Mouse (Mus musculus) lung, adult 18-20 months (tissue): ENCODE measurements at regions not wholly inside any gene's neighbourhood (a gene's known extent, or its start where the extent isn't known, plus 50 kb on each side); places are given as distances from the start of the nearest gene placed in this dataset.

ENCODE experiments used
- DNase-seq, 2 experiments: peaks; one replicate each; pipeline ENCODE4 v3.0.0; 2022; ENCODE audit warnings: mixed read lengths in 2 of 2

DNA sequence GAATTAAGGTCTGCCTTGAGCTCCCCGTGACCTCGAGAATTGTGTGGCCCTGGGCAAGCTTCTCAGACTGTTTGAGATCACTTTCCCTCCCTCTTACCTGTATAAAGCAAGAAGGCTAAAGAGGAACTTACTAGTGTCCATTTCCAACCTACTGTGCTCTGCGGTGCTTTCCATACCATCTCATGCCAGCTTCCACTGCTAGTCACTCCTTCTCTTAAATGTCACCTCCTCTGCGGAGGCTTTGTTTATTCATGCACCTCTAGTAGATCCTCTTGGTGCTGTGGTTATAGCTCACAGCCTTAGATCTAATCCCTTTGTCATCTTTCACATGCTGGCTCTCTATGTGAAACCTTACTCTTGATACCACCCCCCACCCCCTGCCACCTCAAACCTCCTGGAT lies 2310.3 kb upstream of the Lrrc6 start:
- no peak for DNase-seq

DNA sequence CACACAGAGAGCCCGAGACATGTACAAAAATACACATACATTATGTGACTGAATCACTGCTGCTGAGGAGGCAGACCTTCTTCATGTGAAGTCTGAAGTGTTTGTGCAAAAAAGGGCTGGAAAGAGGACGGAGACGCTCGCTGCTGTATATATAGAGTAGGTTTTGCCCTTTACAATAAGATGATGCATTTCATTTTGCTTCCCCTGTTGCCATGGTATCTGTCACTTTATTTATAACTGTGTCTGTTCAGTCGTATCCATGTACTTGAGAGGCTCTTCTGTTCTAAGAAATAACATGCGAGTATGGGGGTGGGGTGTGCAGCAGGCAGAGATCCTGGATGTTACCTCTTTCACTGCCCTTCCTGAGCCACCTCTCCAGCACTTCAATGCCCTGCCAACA lies 2309.9 kb upstream of the Lrrc6 start:
- no peak for DNase-seq

DNA sequence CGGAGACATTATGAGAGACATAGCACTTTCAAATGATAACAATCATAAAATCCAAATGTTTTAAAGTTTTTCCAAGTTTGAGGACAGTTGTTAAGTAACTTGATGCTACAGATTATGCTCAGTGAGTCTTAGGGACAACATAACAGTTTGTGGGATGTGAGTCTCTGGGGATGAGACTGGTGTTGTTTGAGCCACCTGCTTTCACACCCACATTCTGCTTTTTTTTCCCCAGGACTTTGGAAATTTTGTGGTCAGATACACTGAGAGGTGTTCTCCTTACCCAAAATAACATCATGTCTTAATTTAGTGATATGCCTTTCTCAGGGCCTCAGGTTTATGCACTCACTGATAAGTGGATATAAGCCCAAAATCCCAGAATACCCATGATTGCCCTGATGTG lies 2307.5 kb upstream of the Lrrc6 start:
- no peak for DNase-seq

DNA sequence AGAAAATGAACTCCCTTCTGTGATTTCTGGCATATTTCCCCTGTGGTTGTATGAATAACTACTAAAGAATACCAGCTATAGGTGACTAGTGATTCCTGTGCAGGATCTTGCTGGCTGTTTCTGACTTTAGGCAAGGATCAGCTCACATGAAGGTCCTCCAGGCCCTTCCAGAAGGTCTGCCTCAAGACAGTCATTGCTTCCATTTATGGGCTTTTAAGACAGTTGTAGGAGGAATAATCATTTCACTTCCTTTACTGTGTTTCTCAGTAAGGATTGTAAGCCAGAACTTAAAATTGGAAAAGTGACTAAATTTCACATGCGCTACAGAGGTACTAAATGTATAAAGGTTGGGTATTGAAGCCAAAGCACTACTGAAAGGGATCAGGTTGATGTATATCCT lies 2303.5 kb upstream of the Lrrc6 start:
- no peak for DNase-seq

DNA sequence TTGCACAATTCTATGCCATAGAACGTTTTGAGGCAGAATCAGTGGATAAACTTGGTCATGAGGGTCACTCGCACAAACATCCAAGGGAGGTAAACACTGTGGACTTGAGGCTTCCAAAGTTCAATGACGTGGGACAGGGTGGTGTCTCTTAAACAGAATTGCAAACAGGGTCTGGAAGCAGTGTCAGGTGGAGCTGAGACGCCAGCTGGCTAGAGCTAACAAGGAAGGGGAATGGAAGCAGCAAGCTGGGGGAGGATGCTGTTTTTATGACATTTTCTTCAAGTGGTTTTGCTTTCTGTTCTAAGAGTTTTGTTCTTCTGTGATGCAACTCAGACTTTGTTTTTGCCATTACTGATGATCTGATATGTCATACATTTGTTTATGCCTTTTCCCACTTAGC lies 2301.1 kb upstream of the Lrrc6 start:
- no peak for DNase-seq

DNA sequence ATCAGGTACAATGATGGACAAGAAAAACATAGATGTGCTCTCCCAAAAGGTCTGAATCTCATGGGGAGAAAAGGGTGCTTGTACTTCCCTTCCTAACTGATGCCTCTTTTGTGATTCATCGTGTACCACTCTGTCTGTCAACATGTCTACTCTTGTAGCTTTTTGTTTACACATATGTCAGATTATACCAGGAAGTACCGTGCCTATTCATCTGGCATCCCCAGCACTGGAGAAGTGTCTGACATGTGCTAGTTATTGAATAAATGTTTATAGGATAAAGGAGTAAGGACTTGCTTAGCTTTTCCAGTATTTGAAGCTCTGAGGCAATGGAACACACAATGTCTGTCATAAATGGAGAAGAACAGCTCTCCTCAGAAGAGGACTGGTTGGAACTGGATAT lies 2296.7 kb upstream of the Lrrc6 start:
- DNase-seq: no peak

DNA sequence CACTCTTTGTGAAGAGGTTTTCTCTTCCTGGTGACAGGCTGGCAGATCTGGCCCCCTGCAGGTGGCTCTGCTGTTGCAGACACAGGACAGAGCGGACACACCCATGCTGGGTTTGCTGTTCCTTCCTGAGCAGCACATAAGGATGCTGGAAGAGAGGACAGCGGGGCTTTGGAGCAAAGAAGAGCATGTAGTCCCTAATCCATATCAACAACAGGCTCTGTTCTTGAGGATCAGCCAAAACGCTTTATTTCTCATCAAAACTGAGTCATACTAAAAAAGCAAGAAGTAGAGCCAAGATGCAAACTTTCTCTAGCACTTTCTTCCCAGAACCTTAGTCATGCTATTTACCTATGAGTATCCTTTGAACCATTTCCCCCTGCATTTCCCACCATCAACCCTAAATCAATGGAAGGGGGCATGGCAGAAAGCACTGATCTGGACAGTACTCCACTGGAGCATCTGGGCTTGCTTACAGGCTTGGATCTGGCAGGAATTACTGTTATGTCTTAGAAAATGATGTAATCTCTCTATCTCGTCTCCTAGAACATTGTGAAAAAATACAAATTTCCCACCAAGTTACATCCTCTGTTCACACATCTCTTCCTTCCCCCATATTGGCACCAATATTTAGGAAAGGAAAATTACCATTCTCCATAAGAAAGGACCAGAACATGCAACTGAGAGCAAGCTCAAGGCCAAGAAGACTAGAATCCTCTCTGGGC lies 2294.7 kb upstream of the Lrrc6 start:
- peak in 1 of 2 experiments; percentile 0 for DNase-seq

DNA sequence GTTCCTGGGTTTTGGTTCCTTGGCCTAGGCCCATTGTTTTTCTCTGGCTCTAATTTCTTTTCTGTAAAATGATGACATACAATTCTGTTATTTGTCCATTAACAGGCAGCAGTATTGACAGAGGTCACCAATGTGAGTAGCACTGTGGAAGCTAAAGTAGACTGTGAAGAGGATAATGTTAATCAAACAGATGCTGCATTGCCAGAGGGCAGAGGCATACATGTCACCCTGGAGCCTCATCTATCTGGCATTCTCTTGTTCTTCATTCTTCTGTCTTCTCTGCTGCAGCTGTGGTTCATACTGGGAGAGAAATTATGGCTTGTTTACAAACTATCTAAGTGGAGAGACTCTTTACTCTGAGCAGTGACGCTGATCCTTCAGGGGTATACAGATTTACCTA lies 2259.2 kb upstream of the Lrrc6 start:
- no peak for DNase-seq

DNA sequence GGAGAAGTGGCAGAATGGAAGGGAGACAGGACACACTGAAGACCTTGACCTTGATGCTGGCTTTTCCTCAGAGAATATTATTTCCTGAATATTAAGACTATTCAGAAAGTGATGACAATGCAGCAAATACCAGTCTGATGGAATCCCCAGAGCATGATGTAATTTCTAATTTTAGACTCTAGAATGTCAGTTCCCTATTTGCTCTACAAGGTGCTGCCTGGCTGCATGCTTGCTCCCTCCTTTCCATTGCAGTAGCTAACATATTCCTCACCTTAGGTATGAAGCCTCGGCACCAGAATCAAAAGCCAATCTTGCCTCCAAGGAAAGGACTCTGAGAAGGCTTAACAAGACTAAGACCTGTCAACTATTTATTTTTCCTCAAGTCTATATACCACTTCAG lies 2254.5 kb upstream of the Lrrc6 start:
- DNase-seq: no peak

DNA sequence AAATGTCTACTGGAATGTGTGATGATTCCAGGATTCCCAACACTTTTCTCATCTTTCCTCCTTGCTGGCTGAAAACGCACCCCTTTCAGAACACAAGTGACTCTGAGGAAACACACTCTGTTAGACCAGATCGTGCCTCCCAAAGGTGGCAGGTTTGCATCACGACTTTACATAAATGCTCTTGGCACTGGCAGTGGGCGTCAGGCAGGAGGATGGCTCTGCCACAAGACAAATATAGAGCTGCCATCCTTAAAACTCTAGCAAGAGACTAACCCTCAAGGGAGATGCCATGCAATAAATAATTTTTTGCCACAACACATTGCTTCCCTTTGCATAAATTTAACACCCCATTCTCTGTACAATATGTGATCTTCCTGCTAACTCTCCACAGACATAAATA lies 2254.1 kb upstream of the Lrrc6 start:
- no peak for DNase-seq

DNA sequence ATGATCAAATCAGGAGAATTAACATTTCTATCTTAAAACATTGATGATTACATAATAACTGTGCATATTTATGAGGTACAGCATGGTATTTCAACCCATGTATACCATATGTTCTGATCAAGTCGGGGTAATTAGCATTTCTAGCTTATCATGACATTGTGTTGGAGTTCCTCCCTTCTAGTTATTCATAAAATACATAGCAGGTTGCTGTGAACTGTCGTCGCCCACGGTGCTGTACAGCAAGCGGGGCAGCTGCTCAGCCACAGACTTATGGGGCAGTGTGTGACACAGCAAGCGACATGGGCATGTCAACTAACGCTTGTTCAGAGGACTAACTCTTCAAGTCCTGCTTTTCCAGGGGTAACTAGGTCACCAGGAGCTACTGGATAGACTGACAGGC lies 2238.6 kb upstream of the Lrrc6 start:
- DNase-seq: no peak

DNA sequence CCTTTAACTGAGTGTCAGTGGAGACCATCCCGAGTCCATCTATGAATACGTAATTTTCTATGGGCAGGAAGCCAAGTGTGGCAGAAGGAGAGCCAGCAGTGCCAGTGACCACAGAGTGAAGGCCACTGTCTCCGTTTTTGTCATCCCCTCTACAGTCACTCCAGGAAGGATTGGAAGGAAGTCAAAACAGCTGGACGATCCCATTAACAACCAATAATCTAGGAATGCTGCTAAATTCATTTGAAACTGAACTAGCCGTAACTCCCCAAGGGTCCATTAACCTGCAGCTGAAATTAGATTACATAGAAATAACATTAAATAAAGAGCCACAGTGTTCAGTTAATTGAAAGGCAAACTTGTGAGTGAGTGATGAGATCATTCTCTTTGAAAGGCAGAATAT lies 2220.5 kb upstream of the Lrrc6 start:
- no peak for DNase-seq

DNA sequence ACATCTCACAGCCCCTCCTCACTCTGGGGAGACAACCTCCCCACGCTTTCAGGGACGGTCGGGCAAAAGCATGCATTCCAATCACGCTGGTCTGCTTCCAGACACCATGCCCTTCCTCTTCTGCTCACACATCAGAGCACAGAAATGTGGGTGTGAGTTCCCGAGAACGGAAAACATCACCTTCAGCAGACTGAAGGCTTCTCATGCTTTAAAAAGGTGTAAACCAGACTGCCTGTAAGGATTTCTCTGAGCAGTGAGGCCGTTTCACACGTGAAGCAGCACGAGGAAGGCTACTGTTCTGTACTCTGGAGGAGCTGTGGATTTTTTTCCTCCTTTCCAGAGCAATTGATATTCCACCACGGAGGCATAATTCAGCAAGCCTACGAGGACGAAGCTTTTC lies 2218.8 kb upstream of the Lrrc6 start:
- DNase-seq: no peak

DNA sequence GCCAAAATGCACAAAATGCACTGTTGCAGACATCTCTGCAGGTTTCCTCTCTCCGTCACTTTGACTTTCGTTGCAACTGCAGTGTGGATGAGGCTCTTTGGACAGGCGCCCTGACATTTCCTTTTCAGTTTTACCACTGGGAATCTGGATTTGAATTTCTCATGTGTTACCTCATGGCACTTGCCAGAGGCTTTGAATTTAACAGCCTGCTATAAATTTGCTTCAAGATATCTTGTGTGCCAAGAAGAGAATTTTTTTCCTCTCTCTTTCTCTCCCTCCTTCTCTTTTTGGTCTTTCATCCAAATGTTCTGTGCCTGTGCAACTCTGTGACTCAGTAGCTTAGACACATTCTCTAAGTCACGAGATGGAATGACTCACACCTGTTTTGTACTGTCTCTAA lies 2213.6 kb upstream of the Lrrc6 start:
- DNase-seq: no peak

DNA sequence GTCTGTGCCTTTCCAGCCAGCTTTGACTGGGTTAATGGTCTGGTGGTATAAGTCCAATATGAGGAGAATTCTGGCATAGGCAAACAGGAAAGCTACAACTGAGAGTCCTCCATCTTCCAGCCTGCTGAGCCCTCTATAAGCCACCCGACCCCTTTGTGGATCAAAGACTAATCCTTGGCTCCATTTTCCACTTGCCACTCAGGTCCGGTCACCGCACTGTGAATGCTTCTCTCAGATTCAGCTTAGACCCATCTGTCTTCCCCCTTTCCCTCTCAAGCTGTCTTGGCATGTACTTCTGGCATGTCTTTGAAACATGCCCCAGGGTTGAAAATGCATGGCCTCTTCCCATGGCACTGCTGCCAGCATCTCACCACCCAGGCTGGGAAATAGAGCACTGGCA lies 2206.6 kb upstream of the Lrrc6 start:
- DNase-seq: no peak

DNA sequence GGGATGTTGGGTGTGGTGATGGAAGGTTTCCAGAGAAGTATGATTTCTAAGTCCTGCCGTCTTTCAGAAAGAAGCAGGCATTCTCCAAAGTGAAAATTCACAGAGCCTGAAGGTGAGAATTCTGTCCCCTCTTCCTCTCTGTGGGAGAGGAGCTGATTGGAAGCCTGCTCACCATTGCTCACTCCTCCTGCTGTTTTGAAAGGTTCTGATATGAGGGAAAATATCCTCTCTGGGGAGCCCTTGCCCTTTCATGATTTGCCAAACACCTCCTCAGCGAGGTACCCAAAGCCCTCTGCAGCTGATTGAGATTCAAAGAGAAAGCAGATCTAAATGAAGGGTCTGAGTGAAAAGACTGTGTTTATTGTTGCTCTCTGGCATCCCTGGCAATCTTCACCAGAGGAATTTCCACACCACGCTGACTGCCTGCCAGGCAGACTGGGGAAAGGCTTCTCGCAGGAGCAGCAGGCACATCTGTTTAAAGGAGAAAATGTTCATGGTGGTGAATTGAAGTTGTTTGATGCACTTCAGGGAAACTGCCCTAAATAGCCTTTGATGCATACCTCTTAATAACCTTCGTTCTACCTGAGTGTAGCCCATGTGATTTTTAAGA lies 2194.4 kb upstream of the Lrrc6 start:
- DNase-seq: no peak

DNA sequence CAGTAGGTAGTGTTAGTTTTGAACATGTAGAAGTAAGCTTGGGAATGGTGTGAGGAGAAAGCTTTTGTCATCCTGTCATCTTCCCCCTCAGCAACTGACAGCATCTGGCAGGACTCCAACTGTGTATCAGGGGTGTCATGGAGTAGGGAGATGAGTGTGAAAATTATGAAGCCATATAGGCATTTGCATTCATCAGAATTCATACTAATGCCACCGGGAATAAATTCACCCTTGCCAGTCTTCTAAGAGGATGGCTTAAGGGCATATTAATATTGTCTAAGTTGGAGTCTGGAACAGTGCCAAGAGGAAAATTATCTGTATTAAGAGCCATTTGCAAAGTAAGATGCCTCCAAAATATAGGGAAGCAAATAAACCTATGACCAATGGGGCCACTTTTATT lies 2166.8 kb upstream of the Lrrc6 start:
- DNase-seq: no peak

DNA sequence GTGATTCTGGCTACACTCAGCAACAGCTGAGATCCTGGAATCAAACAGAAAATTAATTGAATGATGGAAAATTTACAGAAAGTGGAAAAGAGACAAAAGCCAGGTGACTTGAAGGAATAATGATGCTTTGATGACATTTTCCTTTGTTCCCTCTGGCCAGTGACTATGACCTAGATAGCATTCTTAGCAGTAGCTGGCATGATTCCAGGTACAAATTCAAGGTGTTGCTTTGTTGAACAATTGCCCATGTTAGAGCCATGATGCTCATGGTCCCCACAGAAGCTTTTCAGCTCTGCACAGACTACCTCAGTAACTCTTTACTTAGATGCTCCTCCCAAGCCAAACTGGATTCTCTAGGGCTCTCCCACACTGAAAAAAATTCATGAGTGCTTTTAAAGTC lies 2164.6 kb upstream of the Lrrc6 start:
- no peak for DNase-seq

DNA sequence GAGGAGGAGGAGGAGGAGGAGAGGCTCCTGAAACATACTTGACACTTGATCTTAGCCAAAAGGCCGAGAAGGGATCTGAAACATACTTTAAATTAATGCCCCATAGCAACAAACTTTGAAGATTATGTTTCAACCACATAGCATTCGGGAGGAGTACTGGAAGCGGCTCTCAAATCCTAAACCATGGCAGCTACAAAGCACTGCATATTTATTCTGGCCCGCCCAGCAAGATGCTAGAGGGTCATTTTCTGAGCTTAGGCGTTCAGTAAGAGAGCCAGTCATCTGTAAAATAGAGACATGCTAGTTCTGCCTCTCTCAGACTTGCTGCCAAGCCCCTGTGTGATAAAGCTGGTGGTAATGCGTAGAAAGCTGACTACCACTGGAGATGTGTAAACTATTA lies 2156.0 kb upstream of the Lrrc6 start:
- no peak for DNase-seq

DNA sequence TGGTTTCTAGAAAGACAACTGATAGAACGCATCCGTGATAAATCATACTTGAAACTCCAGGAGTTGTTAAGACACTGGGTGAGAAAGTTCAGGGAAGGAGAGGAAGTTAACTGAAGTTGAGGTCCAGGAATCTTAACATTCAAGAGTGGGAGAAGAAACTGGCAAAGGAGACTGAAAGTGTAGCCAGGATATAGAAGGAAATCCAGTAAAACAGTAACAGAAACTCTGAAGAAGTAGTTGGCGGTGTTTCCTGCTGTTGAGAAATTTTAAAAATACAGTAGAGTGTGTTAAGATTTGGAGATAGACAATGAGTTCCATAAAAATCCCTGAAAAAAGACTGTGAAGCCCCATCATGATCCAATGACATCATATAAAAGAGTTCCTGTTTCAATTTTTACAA lies 2154.3 kb upstream of the Lrrc6 start:
- DNase-seq: no peak

DNA sequence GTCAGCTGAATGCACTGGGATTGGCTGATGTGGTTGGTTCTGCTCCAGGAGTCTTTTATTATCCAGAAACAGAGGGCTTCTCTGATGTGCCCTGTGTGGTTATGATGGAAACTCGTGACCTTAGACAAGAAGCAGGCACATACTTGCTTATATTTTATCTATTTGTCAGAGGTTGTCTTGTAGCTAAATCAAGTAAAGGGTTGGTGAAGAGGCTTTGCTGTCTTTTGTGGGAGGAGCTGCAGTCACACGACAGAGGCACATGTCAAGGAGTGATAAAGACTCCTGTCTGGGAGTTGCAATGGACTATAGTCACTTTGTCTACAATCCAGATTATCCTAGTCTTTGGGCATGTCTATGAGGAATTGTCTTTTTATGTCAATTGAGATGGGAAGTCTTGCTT lies 2149.9 kb upstream of the Lrrc6 start:
- no peak for DNase-seq

DNA sequence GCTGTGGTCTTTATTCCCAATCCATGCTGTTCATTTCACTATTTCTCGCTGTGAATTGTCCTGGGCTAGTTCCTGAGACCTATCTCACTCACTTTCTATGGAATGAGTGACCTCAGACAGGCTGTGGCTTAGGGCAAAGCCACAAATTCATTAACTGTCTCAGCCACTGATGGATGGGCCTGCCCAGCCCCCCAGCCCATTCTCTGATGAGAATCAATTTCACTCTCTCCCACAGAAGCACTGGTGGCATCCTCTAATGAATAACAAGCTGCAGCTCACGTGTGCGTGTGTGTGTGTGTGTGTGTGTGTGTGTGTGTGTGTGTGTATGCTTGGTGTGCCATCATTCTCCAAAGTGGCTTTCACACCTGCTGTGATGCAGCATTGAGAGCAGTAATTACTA lies 2149.3 kb upstream of the Lrrc6 start:
- no peak for DNase-seq

DNA sequence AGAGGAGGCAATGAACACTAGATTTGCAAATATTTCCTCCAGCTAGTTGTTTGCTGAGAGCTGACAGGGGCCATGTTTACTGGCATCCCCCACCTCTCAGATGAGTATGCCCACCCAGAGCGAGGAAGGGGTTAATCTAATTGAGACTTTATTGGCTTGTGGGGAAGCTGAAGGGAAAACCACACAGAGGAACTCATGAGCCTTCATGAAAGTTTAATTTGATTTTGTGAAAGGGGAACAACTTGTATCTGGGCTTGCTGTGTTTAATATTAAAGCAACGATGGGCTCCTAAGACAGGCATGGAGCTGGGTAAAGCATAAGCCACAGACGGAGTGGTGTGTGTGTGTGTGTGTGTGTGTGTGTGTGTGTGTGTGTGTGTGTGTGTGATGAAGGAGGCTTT lies 2146.2 kb upstream of the Lrrc6 start:
- DNase-seq: no peak

DNA sequence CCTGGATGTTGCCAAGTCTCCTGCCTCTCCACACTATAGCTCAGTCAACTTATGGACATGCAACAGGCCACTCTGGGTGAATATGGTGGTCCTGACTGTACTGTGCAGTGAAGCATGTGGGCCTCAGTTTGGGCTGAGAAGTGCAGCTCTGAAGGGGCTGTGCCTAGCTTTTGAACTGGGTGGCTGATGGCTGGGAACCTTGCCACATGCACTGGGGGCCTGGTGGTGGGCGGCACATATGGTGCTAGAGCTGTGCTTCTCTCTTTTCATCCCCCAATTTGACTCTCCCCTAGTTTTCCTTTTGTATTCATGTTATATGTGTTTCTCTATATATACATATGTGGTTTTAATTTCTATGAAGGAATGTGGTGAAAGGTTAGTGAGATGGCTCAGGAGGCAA lies 2144.2 kb upstream of the Lrrc6 start:
- no peak for DNase-seq

DNA sequence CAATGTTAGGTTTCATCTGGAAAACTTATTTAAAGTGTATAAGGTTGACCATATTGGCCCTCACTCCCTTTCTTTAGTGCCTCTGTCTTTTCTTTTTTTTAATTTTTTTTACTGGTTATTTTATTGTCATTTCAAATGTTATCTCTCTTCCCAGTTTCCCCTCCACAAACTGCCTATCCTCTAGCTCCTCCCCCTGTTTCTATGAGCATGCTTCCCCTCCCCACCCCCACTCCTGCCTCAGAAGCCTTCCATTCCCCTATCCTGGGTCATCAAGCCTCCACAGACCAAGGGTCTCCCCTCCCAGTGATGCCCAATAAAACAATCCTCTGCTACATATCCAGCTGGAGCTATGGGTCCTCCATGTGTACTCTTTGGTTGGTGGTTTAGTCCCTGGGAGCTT lies 2134.9 kb upstream of the Lrrc6 start:
- no peak for DNase-seq
